Mouse (Mus musculus): ENCODE measurements around the gene Scrn2. TPM values are rescaled to one million over a fixed set of nuclear protein-coding genes. Genes with fewer than 3 reads are reported as not detected.

Gene Scrn2
- polyA plus RNA-seq, 1 experiment from 2014 or later, result 23.1 TPM

- DNase-seq (ENCODE audit: low spot score), result no peak
These were observed 11.8 kb upstream of the Scrn2 start for GRCm38 (mm10) chr11:97017696-97018582.

DNA sequence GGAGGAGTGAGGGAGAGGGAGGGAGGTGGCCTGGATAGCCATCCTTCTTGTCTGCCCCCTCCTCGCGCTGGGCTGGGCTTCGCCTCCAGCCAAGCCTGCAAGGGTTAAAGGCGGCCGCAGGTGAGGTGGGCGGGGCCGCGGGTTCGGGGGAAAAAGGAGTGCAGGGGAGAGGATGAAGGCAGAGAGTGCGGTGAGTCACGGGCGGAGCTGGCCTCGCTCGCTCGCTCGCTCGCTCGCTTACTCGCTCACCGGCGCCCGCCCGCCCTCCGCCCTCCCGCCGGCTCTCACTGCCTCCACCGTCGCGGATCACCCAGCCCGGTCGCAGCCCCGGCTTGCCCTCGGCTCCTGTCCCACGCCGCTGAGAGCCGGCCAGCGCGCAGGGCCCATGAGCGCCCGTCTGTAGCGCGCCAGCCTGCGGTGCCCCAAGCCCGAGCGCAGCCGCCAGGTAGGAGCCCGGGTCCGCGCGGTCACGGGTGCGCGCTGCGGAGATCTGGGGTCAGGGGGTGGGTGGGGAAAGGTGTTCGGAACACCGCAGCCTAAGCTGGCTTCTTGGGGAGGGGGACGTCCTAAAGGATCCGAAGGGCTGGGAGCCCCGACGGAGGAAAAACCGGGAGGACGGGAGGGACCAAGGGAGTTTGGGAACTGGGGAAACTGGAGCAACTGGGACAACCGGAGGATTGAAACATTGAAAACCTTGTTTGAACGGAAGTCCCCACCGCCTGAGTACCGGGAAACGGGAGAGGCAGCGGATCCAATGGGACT, 11.0 kb upstream of the Scrn2 start:
- DNase-seq (ENCODE audit: low spot score), result peak; percentile 31

- DNase-seq (ENCODE audit: low spot score), result no peak
These were observed 10.4 kb upstream of the Scrn2 start for GRCm38 (mm10) chr11:97019345-97019708.

GRCm38 (mm10) chr11:97021121-97021765, 8.5 kb upstream of the Scrn2 start:
- DNase-seq (ENCODE audit: low spot score), result peak; percentile 32

- DNase-seq (ENCODE audit: low spot score), result peak; percentile 93
These were observed 7.8 kb upstream of the Scrn2 start for GRCm38 (mm10) chr11:97021873-97022484.

DNA sequence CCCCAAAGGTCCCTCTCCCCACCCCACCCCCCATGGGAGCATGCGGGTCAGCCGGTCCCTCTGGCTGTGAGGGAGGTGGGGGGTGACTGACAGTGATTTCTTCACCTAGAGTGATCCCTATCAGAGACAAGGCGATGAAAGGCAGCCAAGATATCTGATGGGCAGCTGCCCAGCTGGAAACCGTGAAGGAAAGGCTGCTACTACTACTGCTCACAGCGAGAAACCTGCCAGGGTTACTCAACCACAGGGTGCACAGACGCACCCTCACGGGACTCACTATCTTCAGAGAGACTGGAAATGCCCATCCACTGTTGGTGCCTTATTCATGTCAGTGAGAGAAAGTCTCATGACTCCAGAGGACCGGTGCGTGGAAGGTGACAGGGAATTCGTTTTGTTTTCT, 4.8 kb upstream of the Scrn2 start:
- DNase-seq (ENCODE audit: low spot score), result no peak

DNA sequence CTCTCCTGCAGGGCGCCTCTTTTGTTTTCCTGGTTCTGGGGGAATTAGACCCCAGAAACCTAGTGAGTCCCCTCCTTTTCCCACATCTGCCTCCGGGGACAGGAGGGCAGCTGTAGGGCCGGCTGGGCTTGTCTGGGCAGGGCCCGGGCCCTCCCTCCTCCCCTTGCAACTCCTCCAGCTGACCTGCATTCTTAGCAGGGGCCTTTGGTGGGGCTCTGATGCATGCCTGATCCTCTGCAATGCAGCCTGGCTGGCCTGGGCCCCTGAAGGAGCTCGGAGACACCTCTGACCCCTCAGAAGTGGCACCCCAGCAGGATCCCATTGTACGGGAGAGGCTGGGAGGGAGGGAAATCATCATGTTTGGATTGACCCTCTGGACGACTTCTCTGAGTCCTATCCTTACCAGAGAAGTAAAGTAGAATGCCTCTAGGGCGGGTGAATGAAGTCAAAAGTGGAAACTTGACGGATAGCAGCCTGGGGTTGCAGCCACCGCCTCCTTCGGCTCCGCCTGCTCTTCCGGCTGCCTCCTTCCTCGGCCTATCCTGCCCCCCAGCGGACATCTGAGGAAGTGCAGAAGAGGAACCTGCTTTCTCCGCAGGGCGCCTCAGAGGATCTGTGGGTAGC, 3.9 kb upstream of the Scrn2 start:
- peak; percentile 94 for DNase-seq (ENCODE audit: low spot score)

- no peak for DNase-seq (ENCODE audit: low spot score)
These were observed 688 bp downstream of the Scrn2 start for GRCm38 (mm10) chr11:97030426-97030825.

DNA sequence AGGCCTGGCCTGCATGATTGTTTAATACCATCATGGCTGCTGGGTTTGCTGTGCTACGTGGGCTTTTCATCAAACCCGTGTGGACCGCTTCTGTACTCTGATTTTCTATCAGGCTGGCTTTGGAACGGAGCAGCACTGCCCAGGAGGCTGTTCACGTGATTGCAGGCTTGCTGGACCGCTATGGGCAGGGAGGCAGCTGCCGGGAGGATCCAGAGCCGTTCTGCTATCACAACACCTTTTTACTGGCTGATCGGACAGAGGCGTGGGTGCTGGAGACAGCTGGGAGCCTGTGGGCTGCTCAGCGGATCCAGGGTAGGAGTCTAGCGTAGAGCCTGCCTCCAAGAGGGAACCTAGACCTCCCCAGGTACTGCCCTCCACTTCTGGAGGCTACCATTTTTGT, 2.2 kb downstream of the Scrn2 start:
- DNase-seq (ENCODE audit: low spot score), result no peak

DNA sequence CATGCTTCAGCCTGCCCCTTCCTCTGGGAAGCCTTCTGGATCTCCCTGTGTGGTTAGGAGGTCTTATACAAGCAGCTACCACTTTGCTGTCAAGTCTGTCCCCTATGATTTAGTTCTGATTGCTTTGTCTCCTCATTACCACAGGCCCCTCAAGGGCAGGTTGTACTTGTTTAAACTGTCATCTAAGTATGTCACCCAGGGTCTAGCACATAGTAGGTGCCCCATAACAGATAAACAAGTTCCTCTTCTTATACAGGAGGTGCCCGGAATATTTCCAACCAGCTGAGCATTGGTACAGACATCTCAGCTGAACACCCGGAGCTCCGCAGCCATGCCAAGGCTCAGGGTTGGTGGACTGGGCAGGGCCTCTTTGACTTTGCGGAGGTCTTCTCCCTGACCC, 2.8 kb downstream of the Scrn2 start:
- no peak for DNase-seq (ENCODE audit: low spot score)

GRCm38 (mm10) chr11:97033781-97034180, 4.0 kb downstream of the Scrn2 start:
- no peak for DNase-seq (ENCODE audit: low spot score)

DNA sequence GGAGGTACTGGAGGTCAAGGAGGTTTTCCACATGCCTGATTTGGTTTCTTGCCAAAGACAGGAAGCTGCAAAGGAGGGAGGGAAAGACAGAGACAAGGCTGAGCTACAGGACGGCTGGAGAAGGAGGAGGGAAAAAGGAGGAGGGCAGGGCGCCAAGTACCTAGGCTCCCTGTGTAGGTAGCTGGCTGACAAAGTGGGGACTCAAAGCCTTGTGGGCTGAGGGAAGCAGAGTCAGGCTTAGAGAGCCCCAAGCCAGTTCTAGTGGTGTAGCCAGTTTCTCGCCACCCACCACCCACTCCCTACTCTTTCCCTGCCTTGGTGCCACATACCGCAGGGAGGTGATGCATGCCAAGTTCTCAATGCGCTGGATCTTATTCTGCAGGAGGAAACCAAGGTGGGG, 6.4 kb downstream of the Scrn2 start:
- no peak for DNase-seq (ENCODE audit: low spot score)

DNA sequence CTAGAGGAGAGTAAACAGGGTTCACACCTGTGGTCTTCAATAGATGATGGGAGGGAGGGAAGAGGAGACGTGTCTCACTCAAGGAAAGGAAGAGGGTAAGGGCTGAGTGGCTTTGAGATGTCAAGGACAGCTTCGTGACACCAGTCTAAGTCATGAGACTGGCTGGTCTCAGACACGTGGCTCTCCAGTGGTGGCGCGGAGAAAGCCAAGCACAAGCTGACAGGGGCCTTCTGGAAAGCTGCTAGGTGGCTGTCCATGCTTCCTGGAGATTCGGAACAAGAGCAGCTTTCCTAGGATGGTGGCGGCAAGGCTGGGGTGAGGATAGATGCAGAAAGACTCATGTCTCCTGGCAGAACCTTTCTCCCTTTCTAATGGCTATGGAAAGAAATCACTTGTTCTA, 9.1 kb downstream of the Scrn2 start:
- DNase-seq (ENCODE audit: low spot score), result no peak

DNA sequence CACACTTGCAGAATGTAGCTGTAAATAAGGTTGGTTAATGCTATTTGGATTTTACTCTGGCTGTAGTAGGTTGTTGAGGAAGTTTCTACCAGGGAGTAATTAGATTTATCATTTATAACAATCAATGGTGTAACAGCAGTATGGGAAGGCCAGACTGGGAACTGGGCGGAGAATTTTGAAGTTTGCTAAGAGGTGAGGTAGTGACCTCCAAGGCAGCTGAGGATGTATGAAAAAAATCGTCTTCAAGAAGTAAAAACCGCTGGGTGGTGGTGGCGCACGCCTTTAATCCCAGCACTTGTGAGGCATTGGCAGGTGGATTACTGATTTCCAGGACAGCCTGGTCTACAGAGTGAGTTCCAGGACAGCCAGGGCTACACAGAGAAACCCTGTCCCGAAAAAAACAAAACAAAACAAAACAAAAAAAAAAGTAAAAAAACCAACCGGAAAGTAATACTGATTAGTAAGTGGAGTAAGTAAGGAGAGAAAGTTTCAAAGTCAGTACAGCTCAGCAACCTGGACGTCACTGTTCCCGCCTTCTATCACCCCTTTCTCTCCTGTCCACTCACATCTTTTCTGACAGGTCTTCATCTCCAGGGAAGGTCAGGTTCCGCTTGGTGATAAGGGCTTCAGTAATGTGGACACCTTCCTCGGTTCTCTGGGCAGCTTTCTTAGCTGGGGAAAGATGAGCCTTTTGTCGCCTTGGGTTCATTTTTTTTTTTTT, 10.7 kb downstream of the Scrn2 start:
- DNase-seq (ENCODE audit: low spot score), result no peak

DNA sequence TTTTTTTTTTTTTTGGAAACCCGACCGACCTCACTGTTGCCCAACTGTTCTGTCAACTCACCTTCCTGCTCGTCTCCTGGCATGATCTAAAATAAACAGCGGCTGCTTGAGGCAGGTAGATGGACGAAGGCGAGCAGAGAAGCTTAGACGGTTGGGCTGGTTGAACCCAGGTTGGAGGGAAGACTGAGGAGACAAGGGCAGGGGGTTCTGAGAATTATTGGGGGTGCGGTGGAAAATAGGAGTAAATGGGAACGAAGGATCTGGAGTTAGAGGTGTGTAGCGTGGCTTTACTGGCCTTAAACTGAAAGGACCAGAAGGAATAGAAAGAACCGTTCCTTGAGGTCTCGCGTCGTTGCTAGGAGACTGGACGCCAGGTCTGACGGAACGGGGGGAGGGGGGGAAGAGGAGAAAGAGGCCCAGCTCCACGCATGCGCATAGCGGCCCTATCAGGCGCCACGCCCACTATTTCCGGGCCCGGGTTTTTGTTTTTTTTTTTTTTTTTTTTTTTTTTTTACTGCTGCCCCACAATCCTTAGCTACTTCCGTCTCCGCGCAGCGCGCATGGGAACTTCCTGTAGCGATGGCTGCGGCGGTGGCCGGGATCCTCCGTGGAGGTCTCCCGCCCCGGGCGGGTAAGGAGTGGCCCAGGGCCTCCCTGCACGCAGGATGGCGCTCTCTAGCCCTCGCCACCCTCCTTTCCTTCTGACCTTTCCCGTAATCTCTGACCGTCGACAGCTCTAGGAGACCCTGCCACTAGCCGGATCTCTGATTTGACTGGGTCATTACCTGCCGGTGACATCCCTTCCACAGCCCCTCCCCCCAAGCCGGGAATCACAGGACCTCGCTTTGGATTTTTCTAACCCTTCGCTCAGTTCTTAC, 11.5 kb downstream of the Scrn2 start, which contains the start of the genes Lrrc46 and Mrpl10:
Lrrc46 (minus strand) TSS at position 386 of the 878 bp plus-strand sequence.
Mrpl10 (plus strand) TSS at position 539 of the 878 bp plus-strand sequence.
- peak; percentile 96 for DNase-seq (ENCODE audit: low spot score)

DNA sequence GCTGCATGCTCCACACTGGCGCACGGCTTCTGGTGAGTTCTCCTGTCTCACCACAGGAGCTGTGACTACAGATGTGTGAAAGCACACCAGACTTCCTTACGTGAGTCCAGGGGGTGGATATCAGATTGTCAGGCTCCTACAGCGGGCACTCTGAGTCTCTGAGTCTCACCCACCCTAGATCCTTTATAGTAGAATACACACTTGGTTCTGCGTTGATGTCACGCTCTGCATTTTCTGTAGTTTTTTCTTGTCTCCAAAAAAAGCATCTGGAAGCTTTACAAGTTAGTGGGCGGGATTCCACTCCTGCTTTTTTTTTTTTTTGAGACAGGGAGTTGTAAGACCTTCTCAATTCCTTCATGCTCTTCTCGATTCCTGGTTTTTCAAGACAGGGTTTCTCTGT, 15.2 kb downstream of the Scrn2 start:
- no peak for DNase-seq (ENCODE audit: low spot score)

DNA sequence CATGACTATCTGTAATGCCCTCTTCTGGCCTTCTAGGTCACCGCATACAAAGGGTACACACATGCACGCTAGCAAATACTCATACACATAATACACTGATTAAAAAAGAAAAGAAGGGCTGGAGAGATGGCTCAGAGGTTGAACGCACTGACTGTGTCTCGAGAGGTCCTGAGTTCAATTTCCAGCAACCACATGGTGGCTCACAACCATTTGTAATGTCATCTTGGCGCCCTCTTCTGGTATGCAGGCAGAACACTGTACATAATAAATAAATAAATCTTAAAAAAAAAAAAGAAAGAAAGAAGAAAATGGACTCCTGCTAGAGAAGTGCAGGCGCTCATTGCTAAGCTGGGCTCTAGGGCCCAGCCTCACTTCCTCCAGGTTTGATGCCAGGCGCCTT, 16.1 kb downstream of the Scrn2 start:
- peak; percentile 37 for DNase-seq (ENCODE audit: low spot score)

- no peak for DNase-seq (ENCODE audit: low spot score)
These were observed 18.4 kb downstream of the Scrn2 start for GRCm38 (mm10) chr11:97048090-97048650.

- no peak for DNase-seq (ENCODE audit: low spot score)
These were observed 19.9 kb downstream of the Scrn2 start for GRCm38 (mm10) chr11:97049492-97050085.

Measured in thymus, postnatal 0 days (tissue).